Mouse (Mus musculus) thymus, adult 2 months (tissue): Measurements from ENCODE around the gene Jak2. TPM values are rescaled to one million over a fixed set of nuclear protein-coding genes. Genes with fewer than 3 reads are reported as not detected.

ENCODE experiments used
- DNase-seq: peaks from one replicate; pipeline ENCODE4 v3.0.0; 2021
- H3K27ac ChIP-seq: fragments of 200-500 bp; 2 replicates; pipeline ENCODE4 v1.5.1; 2012; ENCODE audit warnings: low read length, control low read depth; ENCODE audit not compliant: control insufficient read depth, insufficient read depth
- H3K27me3 ChIP-seq: fragments of 200-500 bp; 2 replicates; pipeline ENCODE4 v1.6.1; 2012; ENCODE audit warnings: mild to moderate bottlenecking, low read length, moderate library complexity, mixed read lengths; ENCODE audit not compliant: control insufficient read depth, insufficient read depth
- H3K36me3 ChIP-seq: fragments of 200-500 bp; 2 replicates; pipeline ENCODE4 v1.6.1; 2012; ENCODE audit warnings: mild to moderate bottlenecking, low read length, moderate library complexity; ENCODE audit not compliant: control insufficient read depth, insufficient read depth
- H3K4me1 ChIP-seq: fragments of 200-500 bp; replicated peaks from 2 replicates; pipeline ENCODE4 v1.6.1; 2012; ENCODE audit warnings: low read length; ENCODE audit not compliant: control insufficient read depth, insufficient read depth
- H3K4me3 ChIP-seq: fragments of 200-500 bp; 2 replicates; pipeline ENCODE4 v1.5.1; 2012; ENCODE audit warnings: mild to moderate bottlenecking, low read length, control low read depth, moderate library complexity; ENCODE audit not compliant: control insufficient read depth, insufficient read depth
- CTCF ChIP-seq: fragments of 200-500 bp; IDR thresholded peaks from 2 replicates; pipeline ENCODE4 v1.5.1; 2012; ENCODE audit warnings: mild to moderate bottlenecking, control low read depth, low read length, moderate library complexity, borderline replicate concordance; ENCODE audit not compliant: control insufficient read depth, poor library complexity, insufficient read depth; ENCODE audit errors: extremely low read depth
- POLR2A ChIP-seq: fragments of 200-500 bp; IDR thresholded peaks from 2 replicates; pipeline ENCODE4 v1.6.1; 2012; ENCODE audit warnings: mild to moderate bottlenecking, low read length, control low read depth, moderate library complexity; ENCODE audit not compliant: control insufficient read depth, poor library complexity, insufficient read depth; ENCODE audit errors: extremely low read depth
- WGBS: fragments of 180-500 bp; shearing (Covaris S2); methylation state at CpG from one replicate; pipeline ENCODE4 v1.1.7; 2018; 5-methylcytosine and 5-hydroxymethylcytosine counted together
- polyA plus RNA-seq: library from polyadenylated mRNA; depleted of rRNA; stranded (reverse); fragments of >200 nt; gene quantifications from 2 replicates; pipeline ENCODE4 v1.2.3, GENCODE M21; 2012

Jak2 gene
- polyA plus RNA-seq, 1 experiment, result 14.8 TPM

- 10% methylated on average over 9 of the region's 9 CpGs for WGBS
- Histone ChIP-seq H3K27ac (peak overlapping the region; percentile 22), H3K36me3 (no peaks in the 10 kb centered on the region), H3K27me3 (no peaks in the 10 kb centered on the region), H3K4me1 (peaks cover 9% of the 10 kb centered on the region), H3K4me3 (no peak overlapping the region)
- TF ChIP-seq POLR2A (no peak), CTCF (no peak)
- peak; percentile 38 for DNase-seq
These were observed 14.8 kb upstream of the Jak2 start for GRCm38 (mm10) chr19:29236658-29237385.

- no peak for DNase-seq
- 78% methylated on average over 9 of the region's 9 CpGs for WGBS
These were observed 13.5 kb upstream of the Jak2 start for GRCm38 (mm10) chr19:29238171-29238570.

GRCm38 (mm10) chr19:29239513-29240235 is 12.0 kb upstream of the Jak2 start:
- TF ChIP-seq CTCF (no peak), POLR2A (no peak)
- WGBS, result 88% methylated on average over 7 of the region's 7 CpGs
- H3K4me3 ChIP-seq, result no peak overlapping the region
- no peaks in the 10 kb centered on the region for H3K36me3 ChIP-seq
- H3K4me1 ChIP-seq, result peaks cover 9% of the 10 kb centered on the region
- no peak overlapping the region for H3K27ac ChIP-seq
- H3K27me3 ChIP-seq, result no peaks in the 10 kb centered on the region
- DNase-seq, result no peak

More at GRCm38 (mm10) chr19:29238171-29238570, 13.5 kb upstream of the Jak2 start:
- H3K4me1 ChIP-seq, result peaks cover 9% of the 10 kb centered on the region
- no peak overlapping the region for H3K4me3 ChIP-seq
- H3K27me3 ChIP-seq, result no peaks in the 10 kb centered on the region
- no peak overlapping the region for H3K27ac ChIP-seq
- no peaks in the 10 kb centered on the region for H3K36me3 ChIP-seq
- TF ChIP-seq CTCF, result no peak
- no peak for TF ChIP-seq POLR2A

- H3K27ac ChIP-seq, result no peak overlapping the region
- no peaks in the 10 kb centered on the region for H3K27me3 ChIP-seq
- 41% methylated on average over 2 of the region's 2 CpGs for WGBS
- DNase-seq, result no peak
- H3K4me1 ChIP-seq, result peaks cover 9% of the 10 kb centered on the region
- H3K36me3 ChIP-seq, result no peaks in the 10 kb centered on the region
- no peak overlapping the region for H3K4me3 ChIP-seq
- TF ChIP-seq POLR2A (no peak), CTCF (no peak)
These were observed 11.0 kb upstream of the Jak2 start for GRCm38 (mm10) chr19:29240676-29241075.

DNA sequence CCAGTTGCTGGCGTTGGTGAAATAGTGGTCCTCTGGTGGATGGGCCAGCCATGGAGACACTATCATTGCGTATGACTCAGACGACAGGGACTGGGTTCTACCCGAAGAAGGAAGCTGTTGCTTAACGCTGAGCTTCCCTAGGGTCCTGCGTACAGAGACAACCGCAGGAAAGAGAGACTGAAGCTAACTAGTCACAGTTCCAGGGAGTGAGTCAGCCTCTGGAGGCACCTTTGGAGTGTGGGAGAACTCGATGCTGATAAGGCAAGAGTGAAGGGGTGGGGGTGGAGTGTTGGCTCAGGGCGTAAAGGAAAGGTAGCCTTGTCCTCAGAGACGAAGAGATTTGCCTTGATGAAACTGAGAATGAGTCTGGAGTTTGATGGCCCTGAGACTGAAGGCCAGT is 10.0 kb upstream of the Jak2 start:
- no peaks in the 10 kb centered on the region for H3K27me3 ChIP-seq
- H3K36me3 ChIP-seq, result no peaks in the 10 kb centered on the region
- DNase-seq, result no peak
- WGBS, result 79% methylated on average over 10 of the region's 10 CpGs
- H3K4me3 ChIP-seq, result no peak overlapping the region
- peaks cover 9% of the 10 kb centered on the region for H3K4me1 ChIP-seq
- TF ChIP-seq POLR2A (no peak), CTCF (no peak)
- H3K27ac ChIP-seq, result no peak overlapping the region

DNA sequence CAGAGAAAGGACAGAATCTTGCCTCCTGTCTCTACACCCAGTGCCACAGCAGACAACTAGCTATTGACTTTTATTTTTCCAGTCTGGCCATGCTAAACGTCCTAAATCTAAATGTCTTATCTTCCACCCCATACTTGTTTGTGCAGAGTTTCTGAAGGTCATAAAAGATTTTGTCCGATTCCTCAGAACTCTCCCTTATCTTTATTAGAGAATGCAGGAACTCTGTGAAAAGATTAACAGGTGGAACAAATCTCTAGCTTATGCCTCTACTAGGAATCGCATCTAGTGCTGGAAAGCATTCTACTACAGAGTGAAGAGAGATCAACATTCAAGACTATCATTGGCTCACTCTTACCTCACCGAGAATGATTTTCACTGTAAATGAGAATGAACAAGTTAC is 1.7 kb upstream of the Jak2 start:
- Histone ChIP-seq H3K27ac (no peak overlapping the region), H3K4me3 (no peak overlapping the region), H3K27me3 (no peaks in the 10 kb centered on the region), H3K4me1 (peaks cover 5% of the 10 kb centered on the region), H3K36me3 (no peaks in the 10 kb centered on the region)
- TF ChIP-seq CTCF (no peak), POLR2A (no peak)
- 91% methylated on average over 4 of the region's 4 CpGs for WGBS
- DNase-seq, result no peak
